Mouse (Mus musculus) embryo, embryonic 10.5 days (tissue): Measurements from ENCODE around the gene Slco4a1.

Source experiments
- DNase-seq: peaks from one replicate; pipeline ENCODE4 v3.0.0-alpha.2; 2015; ENCODE audit warnings: low spot score

Gene Slco4a1

GRCm38 (mm10) chr2:180455723-180456698, at the start of gene Slco4a1:
Slco4a1 (plus strand) TSS chr2:180456245.
- peak; percentile 94 for DNase-seq

- no peak for DNase-seq
Measured at GRCm38 (mm10) chr2:180408410-180408809, 47.6 kb upstream of the Slco4a1 start.

- DNase-seq, result no peak
Measured at GRCm38 (mm10) chr2:180410432-180410831, 45.6 kb upstream of the Slco4a1 start.

- peak; percentile 57 for DNase-seq
Measured at GRCm38 (mm10) chr2:180411013-180411412, 45.0 kb upstream of the Slco4a1 start.

GRCm38 (mm10) chr2:180415627-180416026, 40.4 kb upstream of the Slco4a1 start:
- no peak for DNase-seq

- DNase-seq, result peak; percentile 70
Measured at GRCm38 (mm10) chr2:180417731-180418130, 38.3 kb upstream of the Slco4a1 start.

- DNase-seq, result no peak
Measured at GRCm38 (mm10) chr2:180420641-180421040, 35.4 kb upstream of the Slco4a1 start.

- DNase-seq, result no peak
Measured at GRCm38 (mm10) chr2:180425115-180425514, 30.9 kb upstream of the Slco4a1 start.

GRCm38 (mm10) chr2:180427073-180427472, 29.0 kb upstream of the Slco4a1 start:
- no peak for DNase-seq

- peak; percentile 59 for DNase-seq
Measured at GRCm38 (mm10) chr2:180428331-180428730, 27.7 kb upstream of the Slco4a1 start.

- DNase-seq, result no peak
Measured at GRCm38 (mm10) chr2:180430648-180431047, 25.4 kb upstream of the Slco4a1 start.

GRCm38 (mm10) chr2:180432042-180432668, 23.9 kb upstream of the Slco4a1 start:
- peak; percentile 92 for DNase-seq

- no peak for DNase-seq
Measured at GRCm38 (mm10) chr2:180432751-180433150, 23.3 kb upstream of the Slco4a1 start.

- no peak for DNase-seq
Measured at GRCm38 (mm10) chr2:180433350-180433749, 22.7 kb upstream of the Slco4a1 start.

- no peak for DNase-seq
Measured at GRCm38 (mm10) chr2:180435341-180435926, 20.6 kb upstream of the Slco4a1 start.

GRCm38 (mm10) chr2:180437149-180437864, 18.7 kb upstream of the Slco4a1 start:
- DNase-seq, result no peak

- no peak for DNase-seq
Measured at GRCm38 (mm10) chr2:180439791-180440190, 16.3 kb upstream of the Slco4a1 start.

GRCm38 (mm10) chr2:180440596-180441332, 15.3 kb upstream of the Slco4a1 start:
- DNase-seq, result no peak

- DNase-seq, result no peak
Measured at GRCm38 (mm10) chr2:180442061-180442460, 14.0 kb upstream of the Slco4a1 start.

GRCm38 (mm10) chr2:180443861-180444260, 12.2 kb upstream of the Slco4a1 start:
- no peak for DNase-seq
